Mouse (Mus musculus) 3T3-L1 (cell line): ENCODE measurements around the gene Anxa1.

ENCODE experiments used
- DNase-seq: peaks from one replicate; pipeline ENCODE4 v3.0.0-alpha.2; 2015; ENCODE audit warnings: low read depth, low spot score

Gene Anxa1

DNA sequence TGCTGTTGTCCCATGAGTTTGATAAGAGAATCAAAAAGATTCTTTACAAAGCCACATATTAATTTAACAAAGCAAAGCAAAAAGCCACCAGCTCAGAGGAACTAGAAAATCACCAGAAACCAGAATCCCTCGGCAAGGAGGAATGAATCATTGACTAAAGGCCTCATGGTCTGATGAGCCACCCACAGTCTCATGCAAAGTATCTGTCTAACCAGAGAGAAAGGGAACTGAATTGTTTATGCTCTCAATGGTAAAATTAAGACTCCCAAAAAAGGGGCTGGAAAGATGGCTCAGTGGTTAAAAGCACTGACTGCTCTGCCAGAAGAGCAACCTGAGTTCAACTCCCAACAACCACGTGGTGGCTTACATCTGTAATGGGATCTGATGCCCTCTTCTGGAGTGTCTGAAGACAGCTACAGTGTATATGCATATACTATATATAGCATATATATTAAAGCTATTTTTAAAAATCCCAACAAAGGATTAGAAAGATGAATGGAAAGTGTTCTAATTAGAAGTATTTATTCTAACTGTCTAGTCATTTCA lies 9.5 kb downstream of the Anxa1 start:
- no peak for DNase-seq

- no peak for DNase-seq
Observed at GRCm38 (mm10) chr19:20370175-20370574, 20.6 kb downstream of the Anxa1 start.

DNA sequence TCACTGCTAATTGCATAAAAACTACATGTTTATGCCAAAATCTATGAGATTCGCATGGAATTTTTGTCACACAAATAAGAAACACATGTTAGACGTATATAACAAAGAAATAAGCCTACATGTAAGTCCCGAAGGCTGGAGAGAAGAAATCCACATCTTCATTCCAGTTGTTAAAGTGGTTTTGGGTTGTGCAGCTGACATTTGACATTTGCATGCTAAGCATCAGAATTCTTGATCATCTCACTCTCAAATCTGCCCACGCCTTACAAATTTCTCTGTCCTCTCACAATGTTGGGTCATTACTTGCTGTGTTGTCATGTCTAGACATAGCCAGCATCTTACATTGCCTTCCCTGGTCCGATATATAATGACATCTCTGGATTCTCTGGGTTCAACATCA lies 24.2 kb downstream of the Anxa1 start:
- DNase-seq: peak; percentile 74

DNA sequence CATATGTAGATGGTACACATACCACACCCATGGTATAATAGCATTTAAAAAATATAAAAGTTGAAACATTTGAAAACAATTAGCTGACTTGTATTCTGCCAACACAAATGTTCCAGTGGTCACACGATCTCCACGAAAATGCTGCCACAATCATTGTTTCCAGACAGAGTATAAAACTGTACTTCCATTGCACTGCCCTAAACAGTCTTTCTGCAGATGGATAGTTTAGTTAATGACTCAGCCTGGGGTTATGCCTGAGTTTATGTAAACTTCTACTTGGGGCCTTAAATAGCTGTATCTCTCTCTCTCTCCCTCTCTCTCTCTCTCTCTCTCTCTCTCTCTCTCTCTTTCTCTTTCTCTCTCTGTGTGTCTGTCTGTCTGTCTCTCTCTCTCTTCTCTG lies 24.7 kb downstream of the Anxa1 start:
- DNase-seq: peak; percentile 93

- DNase-seq: peak; percentile 67
Observed at GRCm38 (mm10) chr19:20365364-20365763, 25.4 kb downstream of the Anxa1 start.

- DNase-seq: no peak
Observed at GRCm38 (mm10) chr19:20364931-20365330, 25.8 kb downstream of the Anxa1 start.

GRCm38 (mm10) chr19:20363221-20363620 lies 27.5 kb downstream of the Anxa1 start:
- peak; percentile 70 for DNase-seq

DNA sequence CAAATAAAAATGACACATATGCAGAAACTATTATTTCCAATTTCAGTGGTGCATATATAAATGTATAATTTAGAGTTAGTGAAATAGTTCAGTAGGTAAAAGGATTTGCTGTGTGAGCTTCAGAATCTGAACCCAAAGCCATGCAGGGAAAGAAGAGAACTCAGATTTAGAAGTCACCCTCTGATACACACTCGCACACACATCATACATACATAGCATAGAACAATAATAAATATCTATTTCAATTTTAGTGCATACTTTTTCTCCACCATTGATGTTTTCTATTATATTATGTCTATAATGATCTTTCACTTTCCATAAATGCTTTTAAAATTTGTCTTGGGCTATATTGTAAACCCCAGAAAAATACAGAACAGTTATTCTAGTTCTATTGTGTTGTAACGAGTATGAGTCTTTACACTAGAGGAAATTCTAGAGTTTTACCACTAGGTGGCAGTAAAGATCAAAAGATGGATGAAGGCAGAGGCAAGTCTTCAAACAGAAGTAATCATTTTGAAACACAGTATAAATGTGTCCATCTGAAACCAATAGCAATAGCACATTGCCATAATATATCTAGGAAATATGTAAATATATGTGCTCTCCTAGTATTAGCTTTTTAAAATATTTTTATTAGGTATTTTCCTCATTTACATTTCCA lies 28.7 kb downstream of the Anxa1 start:
- peak; percentile 77 for DNase-seq

DNA sequence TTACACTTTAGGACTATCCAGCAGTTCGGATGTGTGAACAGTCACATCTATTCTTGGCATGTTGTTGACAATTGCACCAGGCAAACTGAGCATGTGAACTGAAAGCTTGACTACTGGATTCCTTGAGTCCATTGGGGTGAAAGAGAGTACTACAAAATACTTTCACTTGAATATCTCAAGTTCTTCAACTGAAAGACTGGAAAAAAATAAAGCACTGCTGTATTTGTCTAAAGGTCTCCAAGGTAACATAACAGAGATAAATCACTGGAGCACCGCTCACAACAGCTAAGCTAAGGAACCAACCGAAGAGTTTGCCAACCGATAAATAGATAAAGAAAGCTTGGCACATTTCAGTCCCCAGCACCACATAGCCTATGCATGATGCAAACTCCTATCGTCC lies 32.1 kb downstream of the Anxa1 start:
- DNase-seq: no peak

DNA sequence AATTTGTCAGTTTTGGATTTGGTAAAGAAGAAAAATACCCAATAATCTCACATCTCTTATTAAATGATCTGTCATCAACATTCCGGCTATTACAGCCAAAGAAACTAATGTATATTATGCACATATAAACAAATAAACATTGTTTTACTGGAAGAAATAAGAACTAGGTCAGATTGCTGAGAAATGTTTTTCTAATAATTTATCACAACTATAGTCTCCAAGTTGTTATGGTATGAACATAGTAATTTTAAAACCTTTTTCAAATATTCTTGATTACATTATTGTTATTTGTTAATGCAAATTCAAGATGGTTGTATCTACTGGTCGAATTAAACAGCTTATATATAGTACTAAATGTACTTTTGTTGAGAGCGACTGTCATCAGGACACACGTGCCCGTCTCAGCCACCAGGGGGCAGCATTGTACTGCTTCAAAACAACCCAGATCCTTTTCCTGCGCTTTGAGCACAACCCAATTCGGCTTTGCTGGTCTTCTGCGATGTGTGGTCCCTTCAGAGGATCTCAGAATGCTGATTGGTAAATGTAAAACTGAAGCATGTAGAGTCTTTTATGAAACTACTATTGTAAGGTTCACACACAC lies 45.3 kb downstream of the Anxa1 start:
- DNase-seq: peak; percentile 91

- peak; percentile 86 for DNase-seq
Observed at GRCm38 (mm10) chr19:20344511-20345316, 46.0 kb downstream of the Anxa1 start.

- no peak for DNase-seq
Observed at GRCm38 (mm10) chr19:20344052-20344451, 46.7 kb downstream of the Anxa1 start.
